Mouse (Mus musculus): ENCODE results near the gene Dio2.

- TF ChIP-seq CTCF (conservative IDR thresholded peaks at IDR 0.05; ENCODE audit: low read length) (no peak), NANOG (IDR thresholded peaks at IDR 0.05; ENCODE audit: borderline replicate concordance, low read length) (no peak), POU5F1 (IDR thresholded peaks at IDR 0.05; ENCODE audit: borderline replicate concordance, low read length) (no peak)
These were observed 2.8 kb downstream of the Dio2 start for GRCm38 (mm10) chr12:90735447-90735846.
